Mouse (Mus musculus) hindbrain, embryonic 16.5 days (tissue): Measurements from ENCODE around the gene Phactr1. TPM values are rescaled to one million over a fixed set of nuclear protein-coding genes. Genes with fewer than 3 reads are reported as not detected.

Source experiments
- ATAC-seq: fragments of 200-750 bp; cut with Nextera tagmentation; 2 replicates; pipeline ENCODE4 v1.8.0; 2017; ENCODE audit warnings: moderate TSS enrichment, moderate library complexity
- H3K27ac ChIP-seq: fragments of 300-500 bp; sonication (generic); 2 replicates; pipeline ENCODE4 v1.5.1; 2014; ENCODE audit warnings: low read depth, mild to moderate bottlenecking, control low read depth, low read length, moderate library complexity
- H3K27me3 ChIP-seq: fragments of 300-500 bp; sonication (generic); replicated peaks from 2 replicates; pipeline ENCODE4 v1.6.1; 2014; ENCODE audit warnings: low read length; ENCODE audit not compliant: control insufficient read depth, insufficient read depth
- H3K36me3 ChIP-seq: fragments of 300-500 bp; sonication (generic); 2 replicates; pipeline ENCODE4 v1.6.1; 2014; ENCODE audit warnings: mild to moderate bottlenecking, low read length, moderate library complexity, mixed read lengths; ENCODE audit not compliant: control insufficient read depth, insufficient read depth
- H3K4me1 ChIP-seq: fragments of 300-500 bp; sonication (generic); 2 replicates; pipeline ENCODE4 v1.6.1; 2014; ENCODE audit warnings: low read depth, low read length; ENCODE audit not compliant: control insufficient read depth, insufficient read depth
- H3K4me2 ChIP-seq: fragments of 300-500 bp; sonication (generic); 2 replicates; pipeline ENCODE4 v1.6.1; 2014; ENCODE audit warnings: mild to moderate bottlenecking, low read length, control low read depth, moderate library complexity
- H3K4me3 ChIP-seq: fragments of 300-500 bp; sonication (generic); 2 replicates; pipeline ENCODE4 v1.5.1; 2014; ENCODE audit warnings: mild to moderate bottlenecking, low read length, control low read depth, moderate library complexity
- H3K9ac ChIP-seq: fragments of 300-500 bp; sonication (generic); 2 replicates; pipeline ENCODE4 v1.6.1; 2014; ENCODE audit warnings: low read depth, mild to moderate bottlenecking, control low read depth, low read length, moderate library complexity
- H3K9me3 ChIP-seq: fragments of 300-500 bp; sonication (generic); 2 replicates; pipeline ENCODE4 v1.6.1; 2014; ENCODE audit warnings: mild to moderate bottlenecking, low read length, moderate library complexity; ENCODE audit not compliant: control insufficient read depth
- WGBS: fragments of 180-500 bp; shearing (Covaris S2); extraction: QIAGEN DNeasy Blood & Tissue Kit; methylation state at CpG from one replicate; pipeline ENCODE4 v1.1.7; 2014; 5-methylcytosine and 5-hydroxymethylcytosine counted together
- polyA plus RNA-seq: library from polyadenylated mRNA; unstranded; fragments of >200 nt; fragmentation: Nextera tagmentation; extraction: Ambion mirVana; gene quantifications from 2 replicates; pipeline ENCODE4 v1.2.1, GENCODE M21; 2015

The Phactr1 gene
- polyA plus RNA-seq, 1 experiment from 2014 or later = 49.9 TPM

DNA sequence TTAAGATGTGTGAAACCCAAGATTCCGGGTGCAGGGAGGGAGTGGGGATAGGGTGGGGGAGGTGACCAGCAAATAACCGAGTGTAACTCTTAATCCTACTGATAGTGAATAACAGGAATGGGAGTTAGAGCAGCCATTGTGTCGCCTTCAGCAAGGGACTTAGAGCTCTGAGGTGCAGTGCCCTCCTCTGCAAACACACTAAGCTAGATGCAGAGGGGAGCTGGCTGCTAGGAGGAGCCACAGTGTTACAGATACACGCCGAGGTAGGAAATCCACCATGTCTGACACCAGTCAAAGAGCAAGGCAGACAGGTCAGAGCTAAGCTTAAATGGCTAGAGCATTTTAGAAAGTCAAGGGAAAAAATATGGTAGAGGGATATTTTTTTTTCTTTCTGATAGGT lies 476.9 kb downstream of the Phactr1 start:
- Histone ChIP-seq H3K27me3 (no peaks in the 10 kb centered on the region), H3K4me1 (no peaks in the 10 kb centered on the region), H3K4me3 (no peak overlapping the region), H3K27ac (no peak overlapping the region), H3K4me2 (no peak overlapping the region), H3K9me3 (no peaks in the 10 kb centered on the region), H3K9ac (no peak overlapping the region), H3K36me3 (peaks cover 9% of the 10 kb centered on the region; the same call in 1 of the 2 replicates)
- WGBS = 51% methylated on average over 5 of the region's 5 CpGs
- no peak for ATAC-seq

DNA sequence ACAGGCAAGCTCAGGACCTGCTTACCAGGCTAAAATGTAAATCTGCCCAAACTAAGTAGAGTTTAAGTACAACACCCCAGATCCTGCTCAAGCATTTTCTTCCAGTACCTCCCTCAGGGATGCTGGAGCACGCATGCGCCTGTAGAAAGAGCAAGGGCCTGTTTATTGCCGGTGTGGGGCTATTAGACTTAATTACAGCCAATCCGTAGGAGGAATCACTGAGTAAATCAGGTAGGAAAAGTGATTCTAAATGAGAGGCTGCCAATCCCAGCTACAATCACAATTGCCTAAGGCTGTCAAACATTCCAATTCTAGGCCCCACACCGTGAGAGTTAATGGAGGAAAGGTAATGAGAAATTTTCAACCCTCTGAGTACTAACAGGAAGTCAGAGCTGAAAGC lies 477.9 kb downstream of the Phactr1 start:
- no peaks in the 10 kb centered on the region for H3K4me1 ChIP-seq
- WGBS = 54% methylated on average over 5 of the region's 5 CpGs
- ATAC-seq = 0 out of 2 replicates have a peak, but pooled peaks have one; percentile 46
- H3K4me3 ChIP-seq = no peak overlapping the region
- H3K9ac ChIP-seq = no peak overlapping the region
- H3K27ac ChIP-seq = no peak overlapping the region
- peaks cover 9% of the 10 kb centered on the region; the same call in 1 of the 2 replicates for H3K36me3 ChIP-seq
- no peak overlapping the region for H3K4me2 ChIP-seq
- H3K27me3 ChIP-seq = no peaks in the 10 kb centered on the region
- no peaks in the 10 kb centered on the region for H3K9me3 ChIP-seq

DNA sequence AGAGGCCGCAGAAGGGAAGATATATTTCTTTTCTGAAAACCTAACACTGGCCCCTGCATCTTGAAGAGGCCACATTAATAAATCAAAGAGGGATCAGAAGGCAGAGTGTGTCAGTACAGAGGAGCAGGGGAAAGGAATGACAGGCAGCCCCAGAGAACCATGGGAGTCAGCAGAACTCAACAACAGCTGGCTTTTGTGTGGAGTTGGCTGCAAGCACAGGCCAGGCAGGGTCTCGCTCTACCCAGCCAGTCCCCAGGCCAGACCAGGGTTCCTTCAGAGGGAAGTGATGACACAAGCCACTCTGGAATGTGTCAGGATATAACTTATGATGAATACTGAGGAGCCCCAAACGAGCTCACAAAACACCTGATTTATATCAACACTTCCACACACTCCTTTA lies 479.0 kb downstream of the Phactr1 start:
- Histone ChIP-seq H3K4me2 (no peak overlapping the region), H3K9me3 (no peaks in the 10 kb centered on the region), H3K36me3 (peaks cover 11% of the 10 kb centered on the region; the same call in 1 of the 2 replicates), H3K9ac (no peak overlapping the region), H3K27ac (no peak overlapping the region), H3K4me1 (no peaks in the 10 kb centered on the region), H3K27me3 (no peaks in the 10 kb centered on the region), H3K4me3 (no peak overlapping the region)
- WGBS = 83% methylated on average over 3 of the region's 3 CpGs
- ATAC-seq = no peak

DNA sequence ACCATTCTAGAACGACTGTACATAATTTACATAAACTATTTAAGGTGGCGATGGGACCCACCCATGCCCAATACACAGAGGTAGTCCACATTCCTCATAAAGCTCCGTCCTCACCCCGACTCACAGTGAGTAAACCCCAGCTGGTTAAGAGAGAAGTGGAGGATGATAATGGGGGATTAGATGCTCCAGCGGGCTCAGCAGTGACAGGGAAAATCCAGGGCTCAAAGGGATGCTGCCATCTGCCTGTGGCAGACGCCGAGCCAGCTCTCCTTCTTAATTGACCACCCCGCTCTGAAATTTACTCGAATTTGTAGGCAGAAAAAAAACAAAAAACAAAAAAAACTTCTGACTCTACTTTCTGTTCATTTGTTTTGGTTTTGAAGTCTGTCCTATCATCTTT lies 487.3 kb downstream of the Phactr1 start:
- Histone ChIP-seq H3K27ac (no peak overlapping the region), H3K4me1 (peaks cover 7% of the 10 kb centered on the region), H3K4me3 (no peak overlapping the region), H3K9ac (no peak overlapping the region), H3K27me3 (no peaks in the 10 kb centered on the region), H3K36me3 (0 out of 2 replicates have a peak, but pooled peaks cover 2% of the 10 kb centered on the region), H3K4me2 (no peak overlapping the region), H3K9me3 (no peaks in the 10 kb centered on the region)
- WGBS = 70% methylated on average over 9 of the region's 9 CpGs
- ATAC-seq = no peak

DNA sequence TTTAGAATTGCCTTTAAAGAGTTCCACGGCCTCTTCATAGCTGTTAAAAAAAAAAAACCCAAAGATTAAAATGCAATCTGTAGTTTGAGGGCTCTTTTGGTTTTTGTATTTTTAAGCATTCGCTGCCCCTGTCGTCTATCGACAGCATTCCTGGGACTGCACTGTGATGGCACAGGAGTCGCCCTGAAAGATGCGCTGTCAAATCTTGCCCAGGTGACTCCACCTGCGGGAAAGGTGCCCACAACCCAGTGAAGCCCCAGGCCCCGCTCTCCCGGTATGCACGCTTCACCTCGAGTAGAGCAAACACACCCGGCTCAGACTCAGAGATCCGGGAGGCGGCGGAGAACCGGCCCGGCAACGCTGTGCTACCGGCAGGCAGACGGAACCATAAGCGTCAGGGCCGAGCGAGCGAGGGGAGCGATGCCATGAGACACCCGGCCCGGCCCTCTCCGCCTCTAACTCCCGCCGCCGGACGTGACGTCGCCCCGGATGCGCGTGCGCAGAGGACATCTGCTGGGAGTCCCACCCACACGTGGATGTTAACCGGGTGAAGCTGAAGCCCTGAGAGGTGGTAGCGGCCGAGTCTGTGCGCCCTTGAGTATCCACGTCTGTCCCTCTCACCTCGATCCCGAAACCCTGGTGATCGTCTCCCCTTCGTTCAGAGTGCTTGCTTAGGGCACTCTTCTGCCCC lies 490.7 kb downstream of the Phactr1 start, which contains the start of gene Tbc1d7:
Gene Tbc1d7 (minus strand): TSS at position 482 of the 691 bp plus-strand sequence.
- Histone ChIP-seq H3K27ac (peak within 1 kb of the TSS; percentile 89), H3K4me3 (peak within 1 kb of the TSS; percentile 63), H3K9me3 (no peaks in the 10 kb centered on the region), H3K9ac (peak within 1 kb of the TSS; percentile 88), H3K4me2 (peak within 1 kb of the TSS; percentile 77), H3K4me1 (peaks cover 7% of the 10 kb centered on the region), H3K36me3 (no peaks in the 10 kb centered on the region), H3K27me3 (no peaks in the 10 kb centered on the region)
- ATAC-seq = peak; percentile 95
- 1% methylated on average over 37 of the region's 48 CpGs for WGBS

DNA sequence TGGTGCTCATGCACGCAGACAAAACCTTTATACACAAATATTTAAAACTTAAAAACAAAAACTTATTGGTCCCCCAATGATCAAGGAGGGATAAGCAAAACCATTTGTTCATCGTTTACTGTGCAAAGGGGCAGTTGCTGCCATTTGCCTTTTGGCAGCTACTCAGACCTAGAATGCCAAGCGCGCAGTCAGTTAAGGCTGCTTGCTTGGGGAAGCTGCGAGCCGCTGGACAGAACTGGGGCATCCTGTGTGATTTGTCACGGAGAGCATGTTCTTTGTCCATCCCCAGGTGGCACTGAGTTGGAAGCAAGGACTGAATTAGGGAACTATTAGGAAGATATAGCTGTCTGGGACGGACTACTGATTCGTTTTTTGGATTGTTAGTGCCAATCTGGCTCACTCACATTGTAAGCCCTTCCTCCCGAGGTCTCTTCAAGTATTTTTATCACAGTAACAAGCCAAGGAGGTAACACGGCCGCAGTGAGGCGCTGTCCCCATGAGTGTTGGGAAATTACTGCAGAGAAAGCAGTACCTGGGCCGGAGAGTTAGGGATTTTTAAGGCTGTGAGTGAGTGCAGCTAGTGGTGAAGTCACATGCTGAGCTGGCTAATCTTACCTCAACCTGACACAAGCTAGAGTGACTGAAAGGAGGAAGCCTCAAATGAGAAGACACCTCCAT lies 491.8 kb downstream of the Phactr1 start:
- 29% methylated on average over 14 of the region's 14 CpGs for WGBS
- Histone ChIP-seq H3K27ac (peak overlapping the region; percentile 86; the same call in 1 of the 2 replicates), H3K9me3 (no peaks in the 10 kb centered on the region), H3K9ac (peak overlapping the region; percentile 82), H3K27me3 (no peaks in the 10 kb centered on the region), H3K4me1 (peaks cover 7% of the 10 kb centered on the region), H3K4me2 (peak overlapping the region; percentile 77), H3K36me3 (no peaks in the 10 kb centered on the region), H3K4me3 (peak overlapping the region; percentile 63)
- no peak for ATAC-seq

DNA sequence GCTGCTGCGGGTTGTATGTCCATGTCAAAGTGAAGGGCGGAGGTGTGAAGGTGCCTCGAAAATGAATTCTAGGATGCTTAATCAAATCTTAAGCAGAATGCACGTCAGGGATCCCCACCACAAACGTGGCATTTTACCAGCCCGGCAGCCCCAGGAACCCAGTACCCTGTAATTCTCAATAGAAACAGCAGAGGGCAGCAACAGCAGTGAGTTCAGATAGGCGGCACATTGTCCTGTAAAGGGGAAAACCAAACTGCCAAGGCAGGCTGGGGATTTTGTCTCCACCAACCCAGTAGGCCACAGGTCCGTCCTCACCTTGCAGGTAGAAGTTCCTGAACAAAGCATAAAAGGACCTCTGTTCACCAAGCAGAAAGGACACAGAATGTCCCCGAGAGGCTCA lies 492.8 kb downstream of the Phactr1 start:
- H3K9me3 ChIP-seq = no peaks in the 10 kb centered on the region
- no peaks in the 10 kb centered on the region for H3K27me3 ChIP-seq
- no peak overlapping the region for H3K4me3 ChIP-seq
- H3K27ac ChIP-seq = no peak overlapping the region
- H3K36me3 ChIP-seq = no peaks in the 10 kb centered on the region
- no peak overlapping the region for H3K9ac ChIP-seq
- H3K4me2 ChIP-seq = no peak overlapping the region
- WGBS = 19% methylated on average over 9 of the region's 9 CpGs
- H3K4me1 ChIP-seq = peaks cover 7% of the 10 kb centered on the region
- no peak for ATAC-seq

DNA sequence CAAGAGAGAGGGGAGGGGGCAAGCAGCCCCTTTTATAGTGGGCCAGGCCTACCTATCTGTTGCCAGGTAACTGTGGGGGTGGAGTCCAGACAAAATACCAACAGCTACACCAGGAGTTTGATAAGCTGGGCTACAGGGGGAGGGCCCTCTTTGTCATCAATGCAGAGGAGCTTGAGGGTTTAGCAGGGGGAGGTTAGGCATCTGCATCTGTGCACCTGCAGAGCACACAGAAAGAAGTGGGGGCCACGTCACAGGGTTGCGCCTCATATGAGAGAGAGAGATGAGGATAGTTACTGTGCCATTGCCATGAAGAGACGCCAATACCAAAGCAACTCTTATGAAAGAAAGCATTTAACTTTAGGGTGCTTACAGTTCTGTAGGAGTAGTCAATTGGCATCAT lies 496.3 kb downstream of the Phactr1 start:
- Histone ChIP-seq H3K36me3 (no peaks in the 10 kb centered on the region), H3K4me2 (no peak overlapping the region), H3K27me3 (no peaks in the 10 kb centered on the region), H3K4me3 (no peak overlapping the region), H3K9ac (no peak overlapping the region), H3K4me1 (peaks cover 7% of the 10 kb centered on the region), H3K27ac (no peak overlapping the region), H3K9me3 (no peaks in the 10 kb centered on the region)
- WGBS = 90% methylated on average over 3 of the region's 3 CpGs
- no peak for ATAC-seq

DNA sequence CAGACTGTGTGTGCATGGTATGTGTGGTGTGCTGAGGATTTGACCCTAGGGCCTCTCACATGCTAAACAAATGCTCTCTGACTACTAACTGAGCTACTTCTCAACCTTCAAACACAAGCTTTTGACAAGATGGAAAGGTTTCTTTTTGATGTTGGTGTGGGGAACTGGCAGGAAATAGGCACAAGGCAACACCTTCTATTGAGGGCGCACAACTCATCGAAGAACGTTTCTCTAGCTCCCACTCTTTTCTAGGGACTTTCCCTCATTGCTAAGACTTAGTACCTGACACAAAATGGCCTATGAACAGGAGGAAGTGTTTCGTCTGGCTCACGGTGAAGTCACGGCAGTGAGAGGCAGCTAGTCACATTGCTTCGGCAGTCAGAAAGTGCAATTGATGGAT lies 496.9 kb downstream of the Phactr1 start:
- Histone ChIP-seq H3K4me3 (no peak overlapping the region), H3K27me3 (no peaks in the 10 kb centered on the region), H3K27ac (no peak overlapping the region), H3K9ac (no peak overlapping the region), H3K4me1 (peaks cover 2% of the 10 kb centered on the region), H3K36me3 (no peaks in the 10 kb centered on the region), H3K4me2 (no peak overlapping the region), H3K9me3 (no peaks in the 10 kb centered on the region)
- no peak for ATAC-seq
- 93% methylated on average over 7 of the region's 7 CpGs for WGBS
